Mouse (Mus musculus) heart, postnatal 0 days (tissue): ENCODE data around the gene Pdss2. TPM values are rescaled to one million over a fixed set of nuclear protein-coding genes. Genes with fewer than 3 reads are reported as not detected.
A peak's percentile ranks its signal among the peaks of the same experiment; 100 is the strongest.

Source experiments
- ATAC-seq: fragments of 200-750 bp; cut with Nextera tagmentation; 2 replicates; pipeline ENCODE4 v1.8.0; 2017; ENCODE audit warnings: low read depth, moderate number of reproducible peaks, moderate library complexity; ENCODE audit not compliant: insufficient read depth
- DNase-seq: peaks from one replicate; pipeline ENCODE4 v3.0.0-alpha.2; 2016; ENCODE audit warnings: low spot score
- H3K27ac ChIP-seq: fragments of 300-500 bp; sonication (generic); 2 replicates; pipeline ENCODE4 v1.5.1; 2014; ENCODE audit warnings: low read depth, mild to moderate bottlenecking
- H3K27me3 ChIP-seq: fragments of 300-500 bp; sonication (generic); 2 replicates; pipeline ENCODE4 v1.6.1; 2014; ENCODE audit warnings: low read length, mixed read lengths; ENCODE audit not compliant: control insufficient read depth, insufficient read depth
- H3K36me3 ChIP-seq: fragments of 300-500 bp; sonication (generic); replicated peaks from 2 replicates; pipeline ENCODE4 v1.6.1; 2014; ENCODE audit warnings: low read length, mixed read lengths; ENCODE audit not compliant: control insufficient read depth, insufficient read depth
- H3K4me1 ChIP-seq: fragments of 300-500 bp; sonication (generic); 2 replicates; pipeline ENCODE4 v1.6.1; 2014; ENCODE audit warnings: antibody characterized with exemption; ENCODE audit not compliant: control insufficient read depth, insufficient read depth
- H3K4me2 ChIP-seq: fragments of 300-500 bp; sonication (generic); 2 replicates; pipeline ENCODE4 v1.6.1; 2014; ENCODE audit warnings: low read depth, mild to moderate bottlenecking, low read length, moderate library complexity
- H3K4me3 ChIP-seq: fragments of 300-500 bp; sonication (generic); 2 replicates; pipeline ENCODE4 v1.5.1; 2014; ENCODE audit warnings: low read depth, low read length
- H3K9ac ChIP-seq: fragments of 300-500 bp; sonication (generic); replicated peaks from 2 replicates; pipeline ENCODE4 v1.6.1; 2014; ENCODE audit warnings: low read depth, low read length, mixed read lengths
- H3K9me3 ChIP-seq: fragments of 300-500 bp; sonication (generic); replicated peaks from 2 replicates; pipeline ENCODE4 v1.6.1; 2016; ENCODE audit warnings: low read length; ENCODE audit not compliant: control insufficient read depth
- CTCF ChIP-seq: IDR thresholded peaks from 2 replicates; pipeline ENCODE4 v1.5.1; 2016; ENCODE audit warnings: antibody characterized with exemption, control low read depth, low read depth
- EP300 ChIP-seq: IDR thresholded peaks from 2 replicates; pipeline ENCODE4 v1.6.1; 2016; ENCODE audit warnings: antibody characterized with exemption, low read depth
- WGBS: fragments of 180-500 bp; shearing (Covaris S2); extraction: QIAGEN DNeasy Blood & Tissue Kit; methylation state at CpG from one replicate; pipeline ENCODE4 v1.1.7; 2014; 5-methylcytosine and 5-hydroxymethylcytosine counted together
- polyA plus RNA-seq: library from polyadenylated mRNA; unstranded; fragments of >200 nt; fragmentation: Nextera tagmentation; extraction: Ambion mirVana; gene quantifications from 2 replicates; pipeline ENCODE4 v1.2.1, GENCODE M21; 2015
- total RNA-seq: library from RNA; depleted of rRNA; stranded (reverse); fragments of >200 nt; gene quantifications from 2 replicates; pipeline ENCODE4 v1.2.3, GENCODE M21; 2014; ENCODE audit warnings: low replicate concordance

Pdss2 gene
- total and polyA plus RNA-seq, 2 experiments from 2014 or later = 14.7 to 28.9 TPM

GRCm38 (mm10) chr10:43448656-43449055 is 227.4 kb downstream of the Pdss2 start:
- no peak for ATAC-seq
- no peaks in the 10 kb centered on the region; the same call in 1 of the 2 replicates for H3K4me1 ChIP-seq
- no peak for DNase-seq
- H3K27me3 ChIP-seq = no peaks in the 10 kb centered on the region
- WGBS = 78% methylated on average over 3 of the region's 3 CpGs
- no peaks in the 10 kb centered on the region for H3K36me3 ChIP-seq
- H3K9ac ChIP-seq = no peak overlapping the region
- H3K27ac ChIP-seq = no peak overlapping the region
- no peak overlapping the region for H3K4me3 ChIP-seq
- no peak overlapping the region for H3K4me2 ChIP-seq
- H3K9me3 ChIP-seq = no peaks in the 10 kb centered on the region
- TF ChIP-seq EP300 (no peak), CTCF (no peak)

- H3K4me3 ChIP-seq = peak overlapping the region; percentile 34
- ATAC-seq = peak; percentile 81
- no peaks in the 10 kb centered on the region for H3K9me3 ChIP-seq
- no peaks in the 10 kb centered on the region for H3K36me3 ChIP-seq
- no peak overlapping the region for H3K27ac ChIP-seq
- WGBS = 21% methylated on average over 16 of the region's 16 CpGs
- peak overlapping the region; percentile 25; the same call in 1 of the 2 replicates for H3K9ac ChIP-seq
- TF ChIP-seq CTCF (peak; percentile 83), EP300 (no peak)
- H3K27me3 ChIP-seq = no peaks in the 10 kb centered on the region
- H3K4me2 ChIP-seq = peak overlapping the region; percentile 52
- DNase-seq = peak; percentile 81
- H3K4me1 ChIP-seq = peaks cover 5% of the 10 kb centered on the region
These were observed 230.8 kb downstream of the Pdss2 start for GRCm38 (mm10) chr10:43451848-43452662.

GRCm38 (mm10) chr10:43452663-43452996 is 231.3 kb downstream of the Pdss2 start:
- H3K27me3 ChIP-seq = no peaks in the 10 kb centered on the region
- H3K4me1 ChIP-seq = peaks cover 5% of the 10 kb centered on the region
- TF ChIP-seq EP300 (no peak), CTCF (no peak)
- WGBS = 20% methylated on average over 5 of the region's 5 CpGs
- ATAC-seq (no peak), DNase-seq (no peak)
- H3K27ac ChIP-seq = no peak overlapping the region
- H3K36me3 ChIP-seq = no peaks in the 10 kb centered on the region
- no peak overlapping the region for H3K9ac ChIP-seq
- H3K4me3 ChIP-seq = no peak overlapping the region; the same call in 1 of the 2 replicates
- H3K4me2 ChIP-seq = peak overlapping the region; percentile 52
- 0 out of 2 replicates have a peak, but pooled peaks cover 3% of the 10 kb centered on the region for H3K9me3 ChIP-seq

GRCm38 (mm10) chr10:43454219-43454618 is 232.9 kb downstream of the Pdss2 start:
- H3K27ac ChIP-seq = peak overlapping the region; percentile 62
- H3K9ac ChIP-seq = no peak overlapping the region
- no peak for DNase-seq

GRCm38 (mm10) chr10:43454671-43455070 is 233.4 kb downstream of the Pdss2 start:
- 0 out of 2 replicates have a peak, but pooled peaks cover 4% of the 10 kb centered on the region for H3K9me3 ChIP-seq
- no peak overlapping the region for H3K9ac ChIP-seq
- H3K27ac ChIP-seq = peak overlapping the region; percentile 62
- H3K27me3 ChIP-seq = no peaks in the 10 kb centered on the region
- ATAC-seq (peak; percentile 85), DNase-seq (peak; percentile 84)
- 27% methylated on average over 3 of the region's 3 CpGs for WGBS
- TF ChIP-seq CTCF (no peak), EP300 (0 out of 2 replicates have a peak, but pooled peaks have one; percentile 38)
- H3K4me1 ChIP-seq = peaks cover 5% of the 10 kb centered on the region
- H3K36me3 ChIP-seq = no peaks in the 10 kb centered on the region
- no peak overlapping the region for H3K4me3 ChIP-seq
- H3K4me2 ChIP-seq = no peak overlapping the region

More at GRCm38 (mm10) chr10:43454219-43454618, 232.9 kb downstream of the Pdss2 start:
- no peak overlapping the region for H3K4me2 ChIP-seq
- no peaks in the 10 kb centered on the region for H3K36me3 ChIP-seq
- WGBS = 68% methylated on average over 1 of the region's 1 CpGs
- H3K9me3 ChIP-seq = 0 out of 2 replicates have a peak, but pooled peaks cover 4% of the 10 kb centered on the region
- H3K4me1 ChIP-seq = peaks cover 5% of the 10 kb centered on the region
- no peak overlapping the region for H3K4me3 ChIP-seq
- no peak for ATAC-seq
- TF ChIP-seq CTCF (no peak), EP300 (no peak)
- H3K27me3 ChIP-seq = no peaks in the 10 kb centered on the region
